Mouse (Mus musculus): ENCODE data around the gene Plxnc1. TPM values are rescaled to one million over a fixed set of nuclear protein-coding genes. Genes with fewer than 3 reads are reported as not detected.

The Plxnc1 gene
- polyA plus RNA-seq, 1 experiment from 2014 or later, result 1.5 TPM

GRCm38 (mm10) chr10:94931961-94932832, 12.4 kb downstream of the Plxnc1 start:
- Histone ChIP-seq H3K4me2 (no peak overlapping the region), H3K27ac (0 out of 2 replicates have a peak overlapping the region, but pooled peaks have one; percentile 21), H3K4me1 (0 out of 2 replicates have a peak, but pooled peaks cover 5% of the 10 kb centered on the region), H3K27me3 (replicated peaks) (no peaks in the 10 kb centered on the region), H3K36me3 (no peaks in the 10 kb centered on the region), H3K9ac (no peak overlapping the region), H3K9me3 (no peaks in the 10 kb centered on the region), H3K4me3 (replicated peaks) (no peak overlapping the region)
- WGBS, result 26% methylated on average over 9 of the region's 9 CpGs
- peak; percentile 97 for ATAC-seq (ENCODE audit: insufficient read depth, low FRiP score, low read depth)

- H3K4me2 ChIP-seq, result no peak overlapping the region
- no peaks in the 10 kb centered on the region for H3K9me3 ChIP-seq
- H3K27me3 ChIP-seq (replicated peaks), result no peaks in the 10 kb centered on the region
- H3K36me3 ChIP-seq, result no peaks in the 10 kb centered on the region
- H3K27ac ChIP-seq, result no peak overlapping the region
- no peak overlapping the region for H3K4me3 ChIP-seq (replicated peaks)
- 0 out of 2 replicates have a peak, but pooled peaks cover 5% of the 10 kb centered on the region for H3K4me1 ChIP-seq
- WGBS, result 88% methylated on average over 4 of the region's 4 CpGs
- no peak overlapping the region for H3K9ac ChIP-seq
- no peak for ATAC-seq (ENCODE audit: insufficient read depth, low FRiP score, low read depth)
Observed at GRCm38 (mm10) chr10:94928164-94928563, 16.5 kb downstream of the Plxnc1 start.

DNA sequence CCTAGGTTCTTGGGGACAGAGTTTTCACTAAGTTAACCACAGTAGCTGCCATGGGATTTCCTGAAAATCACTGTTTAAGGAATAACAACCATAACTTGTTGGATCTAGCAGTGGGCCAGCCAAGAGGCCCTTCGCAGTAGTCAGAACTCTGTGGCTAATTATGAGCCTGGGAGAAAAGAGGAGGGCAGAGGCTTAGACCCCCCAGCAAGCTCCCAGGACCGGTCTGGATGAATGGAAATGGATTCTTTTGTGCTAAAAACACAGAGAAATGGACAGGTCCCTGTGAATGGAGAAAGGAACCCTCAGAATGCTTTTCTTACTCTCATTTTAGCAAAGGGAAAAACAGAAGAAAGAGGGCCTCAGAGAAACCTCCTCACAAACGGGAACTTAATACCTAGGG, 18.3 kb downstream of the Plxnc1 start:
- no peaks in the 10 kb centered on the region for H3K9me3 ChIP-seq
- no peak for ATAC-seq (ENCODE audit: insufficient read depth, low FRiP score, low read depth)
- H3K4me2 ChIP-seq, result no peak overlapping the region
- H3K9ac ChIP-seq, result no peak overlapping the region
- no peaks in the 10 kb centered on the region for H3K27me3 ChIP-seq (replicated peaks)
- no peak overlapping the region for H3K4me3 ChIP-seq (replicated peaks)
- 0 out of 2 replicates have a peak, but pooled peaks cover under 1% of the 10 kb centered on the region for H3K4me1 ChIP-seq
- 66% methylated on average over 3 of the region's 3 CpGs for WGBS
- no peak overlapping the region for H3K27ac ChIP-seq
- no peaks in the 10 kb centered on the region for H3K36me3 ChIP-seq

DNA sequence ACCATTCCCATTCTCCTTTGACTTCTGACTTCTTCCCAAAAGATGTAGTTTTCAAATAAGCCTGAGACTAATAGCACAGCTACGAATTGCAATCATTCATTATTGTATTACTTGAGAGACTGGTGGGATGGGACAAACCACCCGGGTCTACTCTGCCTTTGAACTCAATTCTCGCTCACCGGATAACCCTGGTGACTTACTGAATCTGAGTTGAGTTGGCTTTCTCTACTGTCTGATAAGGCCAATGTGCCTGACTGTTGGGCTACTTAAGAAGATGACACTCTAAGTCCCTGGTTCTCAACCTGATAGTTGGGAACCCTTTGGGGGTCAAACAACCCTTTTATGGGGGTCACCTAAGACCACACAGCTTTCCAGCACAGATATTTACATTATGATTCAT, 19.8 kb downstream of the Plxnc1 start:
- Histone ChIP-seq H3K27me3 (replicated peaks) (no peaks in the 10 kb centered on the region), H3K4me1 (0 out of 2 replicates have a peak, but pooled peaks cover 4% of the 10 kb centered on the region), H3K9ac (no peak overlapping the region), H3K4me3 (replicated peaks) (no peak overlapping the region), H3K4me2 (no peak overlapping the region), H3K27ac (no peak overlapping the region), H3K36me3 (no peaks in the 10 kb centered on the region), H3K9me3 (no peaks in the 10 kb centered on the region)
- WGBS, result 80% methylated on average over 4 of the region's 4 CpGs
- no peak for ATAC-seq (ENCODE audit: insufficient read depth, low FRiP score, low read depth)

GRCm38 (mm10) chr10:94924450-94924849, 20.2 kb downstream of the Plxnc1 start:
- WGBS, result 75% methylated on average over 4 of the region's 4 CpGs
- Histone ChIP-seq H3K4me1 (0 out of 2 replicates have a peak, but pooled peaks cover 5% of the 10 kb centered on the region), H3K4me2 (no peak overlapping the region), H3K9ac (no peak overlapping the region), H3K4me3 (replicated peaks) (no peak overlapping the region), H3K27me3 (replicated peaks) (no peaks in the 10 kb centered on the region), H3K36me3 (no peaks in the 10 kb centered on the region), H3K27ac (no peak overlapping the region), H3K9me3 (no peaks in the 10 kb centered on the region)
- ATAC-seq (ENCODE audit: insufficient read depth, low FRiP score, low read depth), result no peak; the same call in 1 of the 2 replicates

DNA sequence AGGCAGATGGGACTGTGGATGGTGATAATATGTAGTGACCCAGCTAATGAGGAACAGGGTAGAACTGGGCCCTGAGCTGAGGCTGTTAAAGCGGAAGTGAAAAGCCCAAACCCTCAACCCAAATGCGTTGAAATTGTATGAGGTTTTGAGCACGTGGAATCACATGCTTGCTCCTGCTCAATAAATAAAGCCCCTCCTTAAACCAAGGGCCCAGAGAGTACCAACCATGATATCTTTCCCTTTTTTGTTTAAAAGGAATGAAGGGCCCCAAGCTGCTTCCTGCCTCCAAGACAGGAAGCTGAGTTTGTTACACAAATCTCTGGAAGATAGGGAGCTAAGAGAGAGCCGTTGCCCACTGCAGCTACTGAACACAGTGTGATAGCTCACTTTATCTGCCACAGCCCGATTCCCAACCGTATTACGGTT, 21.3 kb downstream of the Plxnc1 start:
- no peaks in the 10 kb centered on the region for H3K9me3 ChIP-seq
- H3K27me3 ChIP-seq (replicated peaks), result no peaks in the 10 kb centered on the region
- H3K4me3 ChIP-seq (replicated peaks), result no peak overlapping the region
- no peak overlapping the region for H3K9ac ChIP-seq
- no peak; the same call in 1 of the 2 replicates for ATAC-seq (ENCODE audit: insufficient read depth, low FRiP score, low read depth)
- 57% methylated on average over 7 of the region's 7 CpGs for WGBS
- 0 out of 2 replicates have a peak, but pooled peaks cover 5% of the 10 kb centered on the region for H3K4me1 ChIP-seq
- H3K36me3 ChIP-seq, result no peaks in the 10 kb centered on the region
- H3K4me2 ChIP-seq, result no peak overlapping the region
- H3K27ac ChIP-seq, result no peak overlapping the region

DNA sequence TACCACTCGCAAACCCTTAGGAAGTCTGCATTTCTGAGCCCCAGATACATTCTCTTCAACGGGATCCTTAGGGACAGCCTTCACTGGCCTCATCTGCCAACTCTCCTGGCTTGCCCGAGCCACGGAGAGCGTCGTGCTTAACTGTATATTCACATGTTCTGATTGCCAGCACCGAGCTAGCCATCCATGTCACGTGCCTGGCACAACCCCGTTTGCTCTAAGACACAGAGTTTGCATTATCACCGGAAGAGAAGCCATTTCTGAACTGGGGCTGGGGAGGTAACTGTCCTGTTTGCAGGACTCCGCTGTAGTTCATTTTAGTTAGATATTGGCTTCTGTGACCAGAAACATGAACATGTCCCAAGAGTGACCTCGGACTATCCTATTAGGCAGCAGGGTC, 21.8 kb downstream of the Plxnc1 start:
- H3K4me3 ChIP-seq (replicated peaks), result no peak overlapping the region
- H3K4me2 ChIP-seq, result no peak overlapping the region
- H3K36me3 ChIP-seq, result no peaks in the 10 kb centered on the region
- no peaks in the 10 kb centered on the region for H3K9me3 ChIP-seq
- no peak for ATAC-seq (ENCODE audit: insufficient read depth, low FRiP score, low read depth)
- no peaks in the 10 kb centered on the region for H3K27me3 ChIP-seq (replicated peaks)
- 88% methylated on average over 12 of the region's 12 CpGs for WGBS
- H3K9ac ChIP-seq, result no peak overlapping the region
- 0 out of 2 replicates have a peak, but pooled peaks cover 5% of the 10 kb centered on the region for H3K4me1 ChIP-seq
- H3K27ac ChIP-seq, result no peak overlapping the region

DNA sequence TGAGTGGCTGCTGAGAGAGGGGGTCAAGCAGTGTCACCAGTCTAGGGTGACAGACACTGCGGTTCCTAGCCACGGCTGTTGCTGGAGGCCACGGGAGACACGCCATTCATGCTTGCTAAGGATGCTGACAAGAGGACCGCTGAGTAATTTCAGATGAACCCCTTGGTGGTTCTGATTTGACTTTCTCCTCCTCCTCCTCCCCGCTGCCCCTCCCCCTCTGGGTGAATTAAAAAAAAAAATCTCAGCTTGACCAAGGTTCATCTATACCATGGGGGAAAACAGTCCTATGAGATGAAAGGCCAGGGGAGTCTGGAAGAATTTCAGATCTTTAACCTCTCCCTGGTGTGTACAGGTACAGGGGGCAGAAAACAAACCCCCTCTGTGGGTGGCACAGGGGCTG, 22.9 kb downstream of the Plxnc1 start:
- H3K9me3 ChIP-seq, result no peaks in the 10 kb centered on the region
- no peak overlapping the region for H3K4me2 ChIP-seq
- H3K4me3 ChIP-seq (replicated peaks), result no peak overlapping the region
- no peak overlapping the region for H3K27ac ChIP-seq
- no peaks in the 10 kb centered on the region for H3K27me3 ChIP-seq (replicated peaks)
- H3K4me1 ChIP-seq, result 0 out of 2 replicates have a peak, but pooled peaks cover 5% of the 10 kb centered on the region
- H3K36me3 ChIP-seq, result no peaks in the 10 kb centered on the region
- H3K9ac ChIP-seq, result no peak overlapping the region
- no peak for ATAC-seq (ENCODE audit: insufficient read depth, low FRiP score, low read depth)
- WGBS, result 73% methylated on average over 6 of the region's 6 CpGs

GRCm38 (mm10) chr10:94920526-94920925, 24.1 kb downstream of the Plxnc1 start:
- no peak for ATAC-seq (ENCODE audit: insufficient read depth, low FRiP score, low read depth)
- Histone ChIP-seq H3K4me2 (no peak overlapping the region), H3K9ac (no peak overlapping the region), H3K36me3 (no peaks in the 10 kb centered on the region), H3K4me3 (replicated peaks) (no peak overlapping the region), H3K4me1 (0 out of 2 replicates have a peak, but pooled peaks cover 5% of the 10 kb centered on the region), H3K27ac (no peak overlapping the region), H3K9me3 (no peaks in the 10 kb centered on the region), H3K27me3 (replicated peaks) (no peaks in the 10 kb centered on the region)
- WGBS, result 83% methylated on average over 8 of the region's 8 CpGs

- 0 out of 2 replicates have a peak, but pooled peaks cover 5% of the 10 kb centered on the region for H3K4me1 ChIP-seq
- 0 out of 2 replicates have a peak overlapping the region, but pooled peaks have one; percentile 27 for H3K4me2 ChIP-seq
- no peaks in the 10 kb centered on the region for H3K9me3 ChIP-seq
- H3K27ac ChIP-seq, result no peak overlapping the region
- no peaks in the 10 kb centered on the region for H3K27me3 ChIP-seq (replicated peaks)
- H3K36me3 ChIP-seq, result no peaks in the 10 kb centered on the region
- H3K9ac ChIP-seq, result no peak overlapping the region
- no peak overlapping the region for H3K4me3 ChIP-seq (replicated peaks)
- WGBS, result 35% methylated on average over 2 of the region's 2 CpGs
- no peak for ATAC-seq (ENCODE audit: insufficient read depth, low FRiP score, low read depth)
Observed at GRCm38 (mm10) chr10:94919960-94920359, 24.7 kb downstream of the Plxnc1 start.

- Histone ChIP-seq H3K36me3 (no peaks in the 10 kb centered on the region), H3K27me3 (replicated peaks) (no peaks in the 10 kb centered on the region), H3K4me2 (0 out of 2 replicates have a peak overlapping the region, but pooled peaks have one; percentile 27), H3K4me3 (replicated peaks) (no peak overlapping the region), H3K27ac (no peak overlapping the region), H3K9ac (no peak overlapping the region), H3K9me3 (no peaks in the 10 kb centered on the region), H3K4me1 (0 out of 2 replicates have a peak, but pooled peaks cover 5% of the 10 kb centered on the region)
- WGBS, result 50% methylated on average over 12 of the region's 12 CpGs
- peak; percentile 70 for ATAC-seq (ENCODE audit: insufficient read depth, low FRiP score, low read depth)
Observed at GRCm38 (mm10) chr10:94919552-94919951, 25.1 kb downstream of the Plxnc1 start.

GRCm38 (mm10) chr10:94918618-94919017, 26.0 kb downstream of the Plxnc1 start:
- H3K9me3 ChIP-seq, result no peaks in the 10 kb centered on the region
- H3K9ac ChIP-seq, result no peak overlapping the region
- no peaks in the 10 kb centered on the region for H3K27me3 ChIP-seq (replicated peaks)
- 0 out of 2 replicates have a peak, but pooled peaks cover 5% of the 10 kb centered on the region for H3K4me1 ChIP-seq
- no peak overlapping the region for H3K4me2 ChIP-seq
- no peak overlapping the region for H3K27ac ChIP-seq
- no peak for ATAC-seq (ENCODE audit: insufficient read depth, low FRiP score, low read depth)
- H3K36me3 ChIP-seq, result no peaks in the 10 kb centered on the region
- WGBS, result 80% methylated on average over 7 of the region's 7 CpGs
- H3K4me3 ChIP-seq (replicated peaks), result no peak overlapping the region
